8 mouse cellular contexts compared by ENCODE assay signal in genomic region chr7:62462229-62463006, GRCm38 (mm10). TPM values are rescaled to one million over a fixed set of nuclear protein-coding genes. Genes with fewer than 3 reads are reported as not detected.
DNase-seq lines count a peak whose midpoint lies in the region; ATAC-seq and TF ChIP-seq lines count a peak whose summit lies in the region.

No protein-coding gene starts in this region.

- peak; percentile 44 for ATAC-seq in hindbrain, postnatal 0 days
- peak; percentile 57 for ATAC-seq in midbrain, embryonic 14.5 days (ENCODE audit: low FRiP score, low TSS enrichment)
- ATAC-seq in erythroblast, adult 5-6 weeks (replicated peaks; ENCODE audit: low FRiP score, poor library complexity, severe bottlenecking), result no peak

- TF ChIP-seq POLR2A in embryonic fibroblast, embryonic 13.5 days (IDR thresholded peaks at IDR 0.05; ENCODE audit: low read depth, low read length), result no peak

- DNase-seq in left cerebral cortex, postnatal 4 days, result peak; percentile 13
- DNase-seq in left cerebral cortex, postnatal 14 days (ENCODE audit: low spot score in 2 of 2), result no peak
- peak; percentile 6 for DNase-seq in hindbrain, postnatal 0 days (ENCODE audit: low spot score)
- peak; percentile 61 for DNase-seq in midbrain, embryonic 14.5 days
- no peak for DNase-seq in ovary, adult 18-20 months (ENCODE audit: low spot score)
- no peak for DNase-seq in ovary, postnatal 10 days (ENCODE audit: low spot score)

- H3K9ac ChIP-seq in hindbrain, postnatal 0 days (replicated peaks; ENCODE audit: low read length), result no peak overlapping the region; the same call in 1 of the 2 replicates
- H3K9ac ChIP-seq in midbrain, embryonic 14.5 days (replicated peaks; ENCODE audit: low read length), result peak overlapping the region; percentile 4; the same call in 1 of the 2 replicates

- no peak for TF ChIP-seq CTCF in embryonic fibroblast, embryonic 13.5 days (IDR thresholded peaks at IDR 0.05; ENCODE audit: borderline replicate concordance, insufficient read depth, low read length)
- no peak for TF ChIP-seq CTCF in hindbrain, postnatal 0 days (IDR thresholded peaks at IDR 0.05; ENCODE audit: low read depth)

- peaks cover 2% of the 10 kb centered on the region; the same call in 1 of the 2 replicates for H3K9me3 ChIP-seq in hindbrain, postnatal 0 days (ENCODE audit: low read length)
- H3K9me3 ChIP-seq in midbrain, embryonic 14.5 days (ENCODE audit: control insufficient read depth, low read length), result peaks cover 10% of the 10 kb centered on the region

- H3K4me3 ChIP-seq in embryonic fibroblast, embryonic 13.5 days (ENCODE audit: insufficient read depth, low read length), result peak overlapping the region; percentile 65
- peak overlapping the region; percentile 50 for H3K4me3 ChIP-seq in hindbrain, postnatal 0 days (ENCODE audit: low read length)
- peak overlapping the region; percentile 53 for H3K4me3 ChIP-seq in midbrain, embryonic 14.5 days (replicated peaks; ENCODE audit: low read depth, low read length)

- H3K4me1 ChIP-seq in embryonic fibroblast, embryonic 13.5 days (ENCODE audit: control insufficient read depth, insufficient read depth, low read length), result no peaks in the 10 kb centered on the region
- H3K4me1 ChIP-seq in hindbrain, postnatal 0 days (ENCODE audit: insufficient read depth, low read length), result no peaks in the 10 kb centered on the region
- H3K4me1 ChIP-seq in midbrain, embryonic 14.5 days (ENCODE audit: control insufficient read depth, insufficient read depth, low read length), result no peaks in the 10 kb centered on the region

- no peaks in the 10 kb centered on the region for H3K36me3 ChIP-seq in hindbrain, postnatal 0 days (ENCODE audit: insufficient read depth, low read length)
- H3K36me3 ChIP-seq in midbrain, embryonic 14.5 days (ENCODE audit: control insufficient read depth, insufficient read depth, low read length), result no peaks in the 10 kb centered on the region

- no peak overlapping the region for H3K27ac ChIP-seq in embryonic fibroblast, embryonic 13.5 days (ENCODE audit: insufficient read depth, low read length)
- 0 out of 2 replicates have a peak overlapping the region, but pooled peaks have one; percentile 3 for H3K27ac ChIP-seq in hindbrain, postnatal 0 days
- H3K27ac ChIP-seq in midbrain, embryonic 14.5 days (replicated peaks; ENCODE audit: low read depth, low read length), result peak overlapping the region; percentile 69

- WGBS in hindbrain, postnatal 0 days, result 32% methylated on average over 13 of the region's 13 CpGs
- WGBS in midbrain, embryonic 14.5 days, result 26% methylated on average over 13 of the region's 13 CpGs

- H3K4me2 ChIP-seq in hindbrain, postnatal 0 days (ENCODE audit: low read depth, low read length), result peak overlapping the region; percentile 70
- peak overlapping the region; percentile 66 for H3K4me2 ChIP-seq in midbrain, embryonic 14.5 days (ENCODE audit: low read length)

- intact Hi-C loops in left cerebral cortex, postnatal 4 days (cut with DNase I), result no loop called here
- intact Hi-C loops in left cerebral cortex, postnatal 14 days (cut with DNase I), result no loop called here

- no peaks in the 10 kb centered on the region for H3K27me3 ChIP-seq in hindbrain, postnatal 0 days (ENCODE audit: insufficient read depth, low read length)
- no peaks in the 10 kb centered on the region for H3K27me3 ChIP-seq in midbrain, embryonic 14.5 days (ENCODE audit: control insufficient read depth, insufficient read depth, low read length)

RNA-seq across cellular contexts. Expression of gene Peg12, which starts 1.9 kb away (rescaled TPM):
- 1 to 10 TPM; 1.5 to 2.5 TPM for total RNA-seq in left cerebral cortex, postnatal 4 days (2021)
- under 1 TPM; 0.53 to 0.64 TPM for total RNA-seq in left cerebral cortex, postnatal 14 days (2021)
- polyA plus RNA-seq in embryonic fibroblast, embryonic 13.5 days (2011; ENCODE audit: insufficient read length, low read depth, missing spikeins), result 7.9 and 9.0 TPM in 2 replicates
- 6.5 and 10.1 TPM in 2 replicates for total RNA-seq in hindbrain, postnatal 0 days (2014; rRNA removed)
- polyA plus RNA-seq in hindbrain, postnatal 0 days (2015; fragmentation: Nextera tagmentation; extraction: Ambion mirVana), result 10.3 and 11.5 TPM in 2 replicates
- 9.6 and 17.3 TPM in 2 replicates for polyA plus RNA-seq in midbrain, embryonic 14.5 days (2014; fragmentation: Nextera tagmentation; extraction: Ambion mirVana)
- 1.2 TPM in 1 of 2 replicates, not detected in the other for total RNA-seq in erythroblast, adult 5-6 weeks (2015; ENCODE audit: low replicate concordance)
- 0.14 and 0.17 TPM in 2 replicates for total RNA-seq in erythroblast, adult 5-6 weeks (2017; ENCODE audit: low replicate concordance)

RNA-seq across cellular contexts. Expression of gene Mkrn3, which starts 42.5 kb away (rescaled TPM):
- total RNA-seq in left cerebral cortex, postnatal 4 days (2021), result 10 to 100 TPM; 17.9 to 19.8 TPM
- 10 to 100 TPM; 13.8 to 15.2 TPM for total RNA-seq in left cerebral cortex, postnatal 14 days (2021)
- polyA plus RNA-seq in embryonic fibroblast, embryonic 13.5 days (2011; ENCODE audit: insufficient read length, low read depth, missing spikeins), result 0.77 and 1.0 TPM in 2 replicates
- total RNA-seq in hindbrain, postnatal 0 days (2014; rRNA removed), result 36.5 and 37.8 TPM in 2 replicates
- 27.0 and 27.8 TPM in 2 replicates for polyA plus RNA-seq in hindbrain, postnatal 0 days (2015; fragmentation: Nextera tagmentation; extraction: Ambion mirVana)
- 21.9 and 22.5 TPM in 2 replicates for polyA plus RNA-seq in midbrain, embryonic 14.5 days (2014; fragmentation: Nextera tagmentation; extraction: Ambion mirVana)
- total RNA-seq in erythroblast, adult 5-6 weeks (2015; ENCODE audit: low replicate concordance), result not detected in 2 replicates
- total RNA-seq in erythroblast, adult 5-6 weeks (2017; ENCODE audit: low replicate concordance), result not detected in 2 replicates

Comparison
In these comparisons a context has a peak if more than half of its experiments do, and no peak if none do; other contexts are left out.
1. DNase-seq: peak in left cerebral cortex, postnatal 4 days (single experiment), hindbrain, postnatal 0 days (single experiment) and midbrain, embryonic 14.5 days (single experiment); none in left cerebral cortex, postnatal 14 days (0 of 2), ovary, adult 18-20 months (single experiment) and ovary, postnatal 10 days (single experiment).
2. RNA of gene Mkrn3, which starts 42.5 kb away (total RNA-seq): 36.5 to 37.8 TPM in hindbrain, postnatal 0 days, 17.9 to 19.8 TPM in left cerebral cortex, postnatal 4 days and 13.8 to 15.2 TPM in left cerebral cortex, postnatal 14 days; not detected in erythroblast, adult 5-6 weeks; every median in the first group is over 10 times any median in the second.
3. Peak in every context shown above with its lines, with median percentiles within 50 percentile points of each other: H3K4me3 ChIP-seq.